Mouse (Mus musculus) forebrain, embryonic 15.5 days (tissue): ENCODE measurements at regions not wholly inside any gene's neighbourhood (a gene's known extent, or its start where the extent isn't known, plus 50 kb on each side); places are given as distances from the start of the nearest gene placed in this dataset.

Experiments used
- ATAC-seq: fragments of 200-750 bp; cut with Nextera tagmentation; replicated peaks from 2 replicates; pipeline ENCODE4 v1.8.0; 2017; ENCODE audit warnings: mild to moderate bottlenecking, moderate TSS enrichment, moderate library complexity
- H3K27ac ChIP-seq: fragments of 300-500 bp; sonication (generic); replicated peaks from 2 replicates; pipeline ENCODE4 v1.5.1; 2015; ENCODE audit warnings: mild to moderate bottlenecking, inconsistent platforms
- H3K27me3 ChIP-seq: fragments of 300-500 bp; sonication (generic); 2 replicates; pipeline ENCODE4 v1.6.1; 2015; ENCODE audit warnings: inconsistent platforms
- H3K36me3 ChIP-seq: fragments of 300-500 bp; sonication (generic); 2 replicates; pipeline ENCODE4 v1.6.1; 2015; ENCODE audit warnings: mild to moderate bottlenecking, inconsistent platforms
- H3K4me1 ChIP-seq: fragments of 300-500 bp; sonication (generic); 2 replicates; pipeline ENCODE4 v1.6.1; 2015; ENCODE audit warnings: inconsistent platforms
- H3K4me2 ChIP-seq: fragments of 300-500 bp; sonication (generic); replicated peaks from 2 replicates; pipeline ENCODE4 v1.6.1; 2015; ENCODE audit warnings: mild to moderate bottlenecking, inconsistent platforms
- H3K4me3 ChIP-seq: fragments of 300-500 bp; sonication (generic); 2 replicates; pipeline ENCODE4 v1.5.1; 2015; ENCODE audit warnings: mild to moderate bottlenecking, inconsistent platforms
- H3K9ac ChIP-seq: fragments of 300-500 bp; sonication (generic); replicated peaks from 2 replicates; pipeline ENCODE4 v1.6.1; 2015; ENCODE audit warnings: mild to moderate bottlenecking, inconsistent platforms
- H3K9me3 ChIP-seq: fragments of 300-500 bp; sonication (generic); 2 replicates; pipeline ENCODE4 v1.6.1; 2016; ENCODE audit warnings: inconsistent platforms
- whole genome bisulfite sequencing: fragments of 180-500 bp; shearing (Covaris S2); methylation state at CpG from one replicate; pipeline ENCODE4 v1.1.7; 2015; ENCODE audit warnings: mixed read lengths; 5-methylcytosine and 5-hydroxymethylcytosine counted together

DNA sequence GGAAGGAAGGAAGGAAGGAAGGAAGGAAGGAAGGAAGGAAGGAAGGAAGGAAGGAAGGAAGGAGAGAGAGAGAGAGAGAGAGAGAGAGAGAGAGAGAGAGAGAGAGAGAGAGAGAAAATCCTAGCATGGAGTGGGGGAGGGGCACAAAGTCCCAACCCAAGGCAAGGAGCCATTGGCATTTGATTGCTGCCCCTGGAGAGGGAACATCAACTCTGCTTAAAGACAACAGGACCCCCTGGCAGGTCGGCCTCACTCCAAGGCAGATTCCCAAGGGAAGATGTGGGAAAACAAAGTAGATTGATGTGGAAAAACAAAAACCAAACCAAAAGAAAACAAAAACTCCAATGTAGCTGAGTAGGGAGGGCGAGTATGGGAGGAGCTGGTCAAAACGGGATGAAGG lies 49.9 kb upstream of the Fzd10 start:
- no peak for ATAC-seq
- H3K27ac ChIP-seq, result no peak overlapping the region
- peaks cover 20% of the 10 kb centered on the region for H3K4me1 ChIP-seq
- H3K4me2 ChIP-seq, result no peak overlapping the region
- no peak overlapping the region for H3K9ac ChIP-seq
- peaks cover 19% of the 10 kb centered on the region; the same call in 1 of the 2 replicates for H3K27me3 ChIP-seq
- no peaks in the 10 kb centered on the region for H3K9me3 ChIP-seq
- no peak overlapping the region for H3K4me3 ChIP-seq
- WGBS, result 24% methylated on average over 3 of the region's 3 CpGs
- no peaks in the 10 kb centered on the region for H3K36me3 ChIP-seq

DNA sequence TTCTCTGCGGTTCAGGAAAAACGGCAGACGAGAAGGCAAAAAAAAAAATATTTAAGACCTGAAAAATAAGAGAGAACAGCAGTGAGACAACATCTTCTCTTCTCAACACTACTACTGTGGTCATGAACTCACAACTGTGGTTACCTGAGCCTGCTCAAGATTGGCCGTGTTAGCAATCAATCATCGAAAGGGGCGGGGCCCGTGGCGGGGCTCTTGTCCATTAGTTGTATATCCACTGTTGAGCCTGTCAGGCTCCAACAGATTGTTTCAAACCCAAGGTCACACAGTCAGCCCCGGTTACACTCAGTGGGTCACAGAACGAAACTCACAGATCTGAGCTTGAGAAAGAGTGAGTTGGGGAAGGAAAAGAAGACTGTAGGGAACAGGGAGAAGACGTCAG lies 50.8 kb upstream of the Fzd10 start:
- Histone ChIP-seq H3K9me3 (no peaks in the 10 kb centered on the region), H3K4me2 (no peak overlapping the region), H3K27me3 (peaks cover 19% of the 10 kb centered on the region; the same call in 1 of the 2 replicates), H3K27ac (no peak overlapping the region), H3K9ac (no peak overlapping the region), H3K4me1 (peaks cover 20% of the 10 kb centered on the region), H3K36me3 (no peaks in the 10 kb centered on the region), H3K4me3 (no peak overlapping the region)
- 87% methylated on average over 11 of the region's 11 CpGs for WGBS
- ATAC-seq, result no peak

DNA sequence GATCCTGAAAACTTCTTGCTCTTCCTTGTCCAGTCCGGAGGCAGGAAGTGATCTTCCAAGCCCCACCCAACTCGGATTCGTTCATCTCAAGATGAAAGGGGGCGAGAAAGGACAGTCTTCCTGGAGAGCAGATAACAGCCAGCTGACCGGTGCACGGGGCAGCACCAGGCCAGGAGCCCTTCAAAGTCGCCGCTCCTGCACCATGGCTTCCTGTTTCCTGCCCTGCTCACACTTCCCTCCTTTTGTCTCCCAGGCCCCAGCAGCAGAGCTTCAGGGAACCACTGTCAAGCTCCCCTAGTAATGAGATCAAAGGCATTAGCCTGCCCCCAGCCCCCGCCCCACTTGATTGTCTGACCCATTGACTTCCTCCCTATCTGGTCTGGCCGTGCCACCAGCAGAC lies 58.6 kb upstream of the Fzd10 start:
- 42% methylated on average over 10 of the region's 10 CpGs for WGBS
- Histone ChIP-seq H3K4me3 (no peak overlapping the region), H3K36me3 (no peaks in the 10 kb centered on the region), H3K9me3 (no peaks in the 10 kb centered on the region), H3K4me1 (0 out of 2 replicates have a peak, but pooled peaks cover under 1% of the 10 kb centered on the region), H3K4me2 (no peak overlapping the region), H3K27me3 (no peaks in the 10 kb centered on the region), H3K27ac (no peak overlapping the region), H3K9ac (no peak overlapping the region)
- ATAC-seq, result no peak

GRCm38 (mm10) chr5:128538646-128539045 lies 62.0 kb upstream of the Fzd10 start:
- H3K9ac ChIP-seq, result no peak overlapping the region
- WGBS, result 49% methylated on average over 5 of the region's 5 CpGs
- no peak for ATAC-seq

GRCm38 (mm10) chr5:128537218-128537617 lies 63.4 kb upstream of the Fzd10 start:
- 60% methylated on average over 12 of the region's 12 CpGs for WGBS
- H3K9me3 ChIP-seq, result no peaks in the 10 kb centered on the region
- H3K4me2 ChIP-seq, result peak overlapping the region; percentile 32
- H3K9ac ChIP-seq, result no peak overlapping the region
- no peaks in the 10 kb centered on the region for H3K36me3 ChIP-seq
- ATAC-seq, result no peak
- no peaks in the 10 kb centered on the region for H3K27me3 ChIP-seq
- H3K27ac ChIP-seq, result 0 out of 2 replicates have a peak overlapping the region, but pooled peaks have one; percentile 11
- peak overlapping the region; percentile 17; the same call in 1 of the 2 replicates for H3K4me3 ChIP-seq
- 0 out of 2 replicates have a peak, but pooled peaks cover 7% of the 10 kb centered on the region for H3K4me1 ChIP-seq

More at GRCm38 (mm10) chr5:128538646-128539045, 62.0 kb upstream of the Fzd10 start:
- Histone ChIP-seq H3K9me3 (no peaks in the 10 kb centered on the region), H3K36me3 (no peaks in the 10 kb centered on the region), H3K4me3 (no peak overlapping the region), H3K27me3 (no peaks in the 10 kb centered on the region), H3K4me2 (no peak overlapping the region), H3K27ac (no peak overlapping the region), H3K4me1 (0 out of 2 replicates have a peak, but pooled peaks cover 7% of the 10 kb centered on the region)

GRCm38 (mm10) chr5:128536393-128536792 lies 64.3 kb upstream of the Fzd10 start:
- H3K4me3 ChIP-seq, result no peak overlapping the region
- 0 out of 2 replicates have a peak overlapping the region, but pooled peaks have one; percentile 11 for H3K27ac ChIP-seq
- ATAC-seq, result no peak
- peak overlapping the region; percentile 32 for H3K4me2 ChIP-seq
- 0 out of 2 replicates have a peak, but pooled peaks cover 7% of the 10 kb centered on the region for H3K4me1 ChIP-seq
- H3K36me3 ChIP-seq, result no peaks in the 10 kb centered on the region
- no peaks in the 10 kb centered on the region for H3K9me3 ChIP-seq
- no peaks in the 10 kb centered on the region for H3K27me3 ChIP-seq
- H3K9ac ChIP-seq, result no peak overlapping the region
- WGBS, result 16% methylated on average over 8 of the region's 8 CpGs

DNA sequence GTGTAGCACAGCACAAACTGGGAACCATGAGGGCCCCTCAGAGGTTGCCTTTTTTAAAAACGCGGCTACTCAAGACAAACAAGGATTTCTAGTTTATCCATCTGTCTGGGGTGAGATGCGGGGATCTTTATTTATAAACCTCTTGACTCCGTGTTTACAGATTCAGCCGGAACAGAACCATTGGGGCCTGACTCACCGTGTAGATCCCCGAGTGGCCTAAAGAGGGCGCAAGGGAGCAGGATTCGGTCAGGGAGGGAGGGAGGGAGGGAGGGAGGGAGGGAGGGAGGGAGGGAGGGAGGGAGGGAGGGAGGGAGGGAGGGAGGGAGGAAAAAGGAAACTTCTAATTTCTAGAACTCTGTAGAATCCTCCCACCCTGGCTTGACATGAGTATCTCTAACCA lies 73.4 kb upstream of the Fzd10 start:
- 35% methylated on average over 7 of the region's 9 CpGs for WGBS
- no peaks in the 10 kb centered on the region for H3K36me3 ChIP-seq
- ATAC-seq, result no peak

GRCm38 (mm10) chr5:128526432-128526831 lies 74.2 kb upstream of the Fzd10 start:
- Histone ChIP-seq H3K9me3 (no peaks in the 10 kb centered on the region), H3K27ac (no peak overlapping the region), H3K4me2 (no peak overlapping the region), H3K36me3 (no peaks in the 10 kb centered on the region), H3K9ac (no peak overlapping the region), H3K4me1 (peaks cover 9% of the 10 kb centered on the region), H3K4me3 (no peak overlapping the region), H3K27me3 (peaks cover 19% of the 10 kb centered on the region)
- no peak for ATAC-seq
- 87% methylated on average over 5 of the region's 5 CpGs for WGBS

More for the DNA sequence above, 73.4 kb upstream of the Fzd10 start:
- peaks cover 19% of the 10 kb centered on the region for H3K27me3 ChIP-seq
- H3K4me3 ChIP-seq, result no peak overlapping the region
- H3K27ac ChIP-seq, result no peak overlapping the region
- H3K9ac ChIP-seq, result no peak overlapping the region
- no peaks in the 10 kb centered on the region for H3K9me3 ChIP-seq
- peaks cover 9% of the 10 kb centered on the region for H3K4me1 ChIP-seq
- no peak overlapping the region for H3K4me2 ChIP-seq

- Histone ChIP-seq H3K4me1 (peaks cover 9% of the 10 kb centered on the region), H3K27ac (no peak overlapping the region), H3K36me3 (no peaks in the 10 kb centered on the region), H3K9ac (no peak overlapping the region), H3K27me3 (peaks cover 19% of the 10 kb centered on the region), H3K9me3 (no peaks in the 10 kb centered on the region), H3K4me2 (no peak overlapping the region), H3K4me3 (no peak overlapping the region)
- 7% methylated on average over 26 of the region's 26 CpGs for WGBS
- no peak for ATAC-seq
These were observed 76.0 kb upstream of the Fzd10 start for GRCm38 (mm10) chr5:128524377-128525280.

DNA sequence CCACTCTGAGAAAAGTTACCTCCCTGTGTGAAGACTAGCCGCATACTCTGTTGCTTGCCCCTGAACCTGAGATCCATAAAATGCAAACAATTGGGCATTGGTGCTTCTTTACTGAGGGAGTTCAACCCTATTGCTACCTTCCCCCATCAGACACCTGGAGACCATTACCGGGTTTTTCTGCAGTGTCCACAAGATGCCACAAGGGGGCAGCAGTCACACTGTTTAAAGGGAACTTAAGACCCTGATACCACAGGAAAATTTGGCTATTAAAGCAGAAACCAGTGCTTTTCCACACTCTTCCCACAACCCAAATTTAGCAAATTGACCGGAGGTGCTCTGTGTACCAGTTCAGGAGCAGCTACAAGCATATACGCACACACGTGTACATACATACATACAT lies 78.0 kb upstream of the Fzd10 start:
- 39% methylated on average over 5 of the region's 5 CpGs for WGBS
- Histone ChIP-seq H3K4me2 (no peak overlapping the region), H3K4me1 (peaks cover 9% of the 10 kb centered on the region), H3K27ac (no peak overlapping the region), H3K4me3 (no peak overlapping the region), H3K9me3 (no peaks in the 10 kb centered on the region), H3K36me3 (no peaks in the 10 kb centered on the region), H3K27me3 (peaks cover 19% of the 10 kb centered on the region), H3K9ac (no peak overlapping the region)
- no peak for ATAC-seq

GRCm38 (mm10) chr5:128517336-128517735 lies 83.3 kb upstream of the Fzd10 start:
- no peaks in the 10 kb centered on the region for H3K36me3 ChIP-seq
- H3K27me3 ChIP-seq, result no peaks in the 10 kb centered on the region
- H3K27ac ChIP-seq, result no peak overlapping the region
- H3K4me3 ChIP-seq, result no peak overlapping the region
- ATAC-seq, result no peak
- H3K9me3 ChIP-seq, result no peaks in the 10 kb centered on the region
- no peaks in the 10 kb centered on the region for H3K4me1 ChIP-seq
- WGBS, result 54% methylated on average over 8 of the region's 8 CpGs
- H3K4me2 ChIP-seq, result no peak overlapping the region
- H3K9ac ChIP-seq, result no peak overlapping the region

- Histone ChIP-seq H3K9ac (no peak overlapping the region), H3K27me3 (no peaks in the 10 kb centered on the region), H3K27ac (no peak overlapping the region), H3K9me3 (no peaks in the 10 kb centered on the region), H3K36me3 (no peaks in the 10 kb centered on the region), H3K4me1 (no peaks in the 10 kb centered on the region), H3K4me3 (no peak overlapping the region), H3K4me2 (no peak overlapping the region)
- 0% methylated on average over 2 of the region's 2 CpGs for WGBS
- no peak for ATAC-seq
These were observed 82.5 kb upstream of the Tmem132d start for GRCm38 (mm10) chr5:128515343-128515742.
